Mouse (Mus musculus) limb, embryonic 14.5 days (tissue): ENCODE measurements around the gene Ggcx. TPM values are rescaled to one million over a fixed set of nuclear protein-coding genes. Genes with fewer than 3 reads are reported as not detected.

ENCODE experiments used
- ATAC-seq: fragments of 200-750 bp; cut with Nextera tagmentation; 2 replicates; pipeline ENCODE4 v1.8.0; 2017; ENCODE audit warnings: low read depth, moderate number of reproducible peaks, moderate TSS enrichment; ENCODE audit not compliant: low FRiP score
- DNase-seq: peaks from one replicate; pipeline ENCODE4 v3.0.0-alpha.2; 2015; ENCODE audit warnings: low spot score
- H3K27ac ChIP-seq: fragments of 300-500 bp; sonication (generic); replicated peaks from 2 replicates; pipeline ENCODE4 v1.5.1; 2014; ENCODE audit warnings: low read depth, mild to moderate bottlenecking, low read length, moderate library complexity, mixed read lengths
- H3K27me3 ChIP-seq: fragments of 300-500 bp; sonication (generic); 2 replicates; pipeline ENCODE4 v1.6.1; 2014; ENCODE audit warnings: low read length, mixed read lengths; ENCODE audit not compliant: control insufficient read depth, insufficient read depth
- H3K36me3 ChIP-seq: fragments of 300-500 bp; sonication (generic); 2 replicates; pipeline ENCODE4 v1.6.1; 2014; ENCODE audit warnings: mild to moderate bottlenecking, low read length, moderate library complexity, mixed read lengths; ENCODE audit not compliant: control insufficient read depth, insufficient read depth
- H3K4me1 ChIP-seq: fragments of 300-500 bp; sonication (generic); 2 replicates; pipeline ENCODE4 v1.6.1; 2014; ENCODE audit warnings: antibody characterized with exemption, low read length, mixed read lengths; ENCODE audit not compliant: control insufficient read depth, insufficient read depth
- H3K4me2 ChIP-seq: fragments of 300-500 bp; sonication (generic); replicated peaks from 2 replicates; pipeline ENCODE4 v1.6.1; 2014; ENCODE audit warnings: low read depth, mild to moderate bottlenecking, low read length, moderate library complexity; ENCODE audit not compliant: severe bottlenecking
- H3K4me3 ChIP-seq: fragments of 300-500 bp; sonication (generic); replicated peaks from 2 replicates; pipeline ENCODE4 v1.5.1; 2014; ENCODE audit warnings: low read length
- H3K9ac ChIP-seq: fragments of 300-500 bp; sonication (generic); 2 replicates; pipeline ENCODE4 v1.6.1; 2014; ENCODE audit warnings: mild to moderate bottlenecking, low read depth, low read length, moderate library complexity; ENCODE audit not compliant: severe bottlenecking
- H3K9me3 ChIP-seq: fragments of 300-500 bp; sonication (generic); 2 replicates; pipeline ENCODE4 v1.6.1; 2016; ENCODE audit warnings: low read length; ENCODE audit not compliant: control insufficient read depth
- POLR2A ChIP-seq: fragments of 200-500 bp; IDR thresholded peaks from 2 replicates; pipeline ENCODE4 v1.8.0; 2012; ENCODE audit warnings: inconsistent platforms, mild to moderate bottlenecking, moderate library complexity, borderline replicate concordance; ENCODE audit not compliant: insufficient read depth, insufficient read length; ENCODE audit errors: extremely low read depth
- WGBS: fragments of 180-500 bp; shearing (Covaris S2); extraction: QIAGEN DNeasy Blood & Tissue Kit; methylation state at CpG from one replicate; pipeline ENCODE4 v1.1.7; 2014; 5-methylcytosine and 5-hydroxymethylcytosine counted together
- polyA plus RNA-seq, 2 experiments: library from polyadenylated mRNA; depleted of rRNA in 1 of 2; stranded (reverse) in 1 of 2; unstranded in 1 of 2; fragments of >200 nt; fragmentation: Nextera tagmentation in 1 of 2; extraction: Ambion mirVana in 1 of 2; gene quantifications; 2 replicates each; pipeline versions ENCODE4 v1.2.1 to v1.2.3; 2012 to 2014

Gene Ggcx
- polyA plus RNA-seq, 2 experiments: 15.3 to 44.9 TPM

DNA sequence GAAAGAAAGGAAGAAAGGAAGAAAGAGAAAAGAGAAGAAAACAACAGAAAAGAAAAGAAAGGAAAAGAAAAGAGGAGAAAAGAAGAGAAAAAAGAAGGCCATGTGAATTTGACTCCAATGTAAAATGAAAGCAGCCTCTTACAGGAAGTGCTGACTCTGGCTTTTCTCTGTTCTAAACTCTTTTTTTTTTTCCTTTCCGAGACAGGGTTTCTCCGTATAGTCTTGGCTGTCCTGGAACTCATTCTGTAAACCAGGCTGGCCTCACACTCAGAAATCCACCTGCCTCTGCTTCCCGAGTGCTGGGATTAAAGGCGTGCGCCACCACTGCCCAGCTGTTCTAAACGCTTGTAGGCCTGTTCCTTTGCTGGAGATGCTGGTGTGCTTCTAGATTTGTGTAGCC lies 31.6 kb upstream of the Ggcx start:
- no peak overlapping the region for H3K27ac ChIP-seq
- DNase-seq: no peak

DNA sequence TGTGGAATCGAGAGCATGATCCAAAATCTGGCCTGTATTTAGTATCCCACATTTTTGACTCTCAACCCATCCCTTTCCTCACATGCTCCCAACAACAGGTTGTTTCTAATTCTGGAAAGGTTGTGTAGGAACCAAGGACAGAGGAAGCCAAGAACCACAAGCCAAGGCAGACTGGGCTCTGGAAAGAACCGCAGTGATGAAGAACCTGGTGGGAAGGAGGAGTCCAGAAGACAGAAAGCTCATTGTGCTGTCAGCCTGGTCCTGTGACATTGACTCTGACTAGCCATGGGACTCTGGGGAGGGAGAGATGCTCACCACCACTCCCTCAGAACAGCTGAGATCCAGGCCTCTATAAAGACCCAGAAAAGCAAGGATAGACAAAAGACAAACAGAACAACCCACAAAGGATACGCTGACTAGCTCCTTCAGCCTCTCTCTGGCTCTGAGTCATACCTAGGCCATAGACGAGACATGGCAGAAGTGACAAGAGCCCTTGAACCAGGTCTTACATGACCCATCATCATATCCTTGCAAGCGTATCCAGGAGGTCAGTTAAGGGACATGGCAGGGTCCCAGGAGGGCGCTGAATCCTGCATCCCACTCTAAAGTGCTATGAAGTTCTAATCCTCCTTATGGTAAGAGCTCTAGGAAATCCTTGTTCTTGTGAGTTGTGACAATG lies 30.8 kb upstream of the Ggcx start:
- no peak for ATAC-seq
- Histone ChIP-seq H3K36me3 (peaks cover 27% of the 10 kb centered on the region), H3K4me1 (peaks cover 7% of the 10 kb centered on the region), H3K4me2 (no peak overlapping the region), H3K27ac (no peak overlapping the region), H3K27me3 (no peaks in the 10 kb centered on the region), H3K4me3 (no peak overlapping the region), H3K9ac (no peak overlapping the region), H3K9me3 (no peaks in the 10 kb centered on the region)
- no peak for TF ChIP-seq POLR2A
- WGBS: 84% methylated on average over 6 of the region's 6 CpGs
- no peak for DNase-seq

More for the DNA sequence above, 31.6 kb upstream of the Ggcx start:
- Histone ChIP-seq H3K36me3 (peaks cover 27% of the 10 kb centered on the region), H3K4me3 (no peak overlapping the region), H3K9ac (no peak overlapping the region), H3K4me2 (no peak overlapping the region), H3K4me1 (0 out of 2 replicates have a peak, but pooled peaks cover 1% of the 10 kb centered on the region), H3K27me3 (no peaks in the 10 kb centered on the region), H3K9me3 (no peaks in the 10 kb centered on the region)
- no peak for ATAC-seq
- no peak for TF ChIP-seq POLR2A
- 70% methylated on average over 6 of the region's 6 CpGs for WGBS

DNA sequence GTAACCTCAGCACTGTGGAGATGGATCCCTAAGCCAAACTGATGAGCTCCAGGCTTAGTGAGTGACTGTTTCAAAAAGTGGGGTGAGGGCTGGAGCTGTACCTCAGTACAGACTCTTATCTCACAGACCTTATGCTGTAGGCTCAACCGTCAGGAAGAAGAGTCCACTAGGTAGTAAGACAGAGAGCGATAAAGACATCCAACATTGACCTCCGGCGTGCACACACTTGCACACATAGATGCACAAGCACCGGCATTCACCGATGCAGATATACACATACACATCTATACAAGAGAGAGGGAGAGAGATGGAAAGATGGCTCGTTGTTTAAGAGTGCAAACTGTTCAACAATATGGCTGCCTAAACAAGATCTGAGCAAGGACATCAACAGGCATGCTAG lies 30.2 kb upstream of the Ggcx start:
- 95% methylated on average over 7 of the region's 7 CpGs for WGBS

DNA sequence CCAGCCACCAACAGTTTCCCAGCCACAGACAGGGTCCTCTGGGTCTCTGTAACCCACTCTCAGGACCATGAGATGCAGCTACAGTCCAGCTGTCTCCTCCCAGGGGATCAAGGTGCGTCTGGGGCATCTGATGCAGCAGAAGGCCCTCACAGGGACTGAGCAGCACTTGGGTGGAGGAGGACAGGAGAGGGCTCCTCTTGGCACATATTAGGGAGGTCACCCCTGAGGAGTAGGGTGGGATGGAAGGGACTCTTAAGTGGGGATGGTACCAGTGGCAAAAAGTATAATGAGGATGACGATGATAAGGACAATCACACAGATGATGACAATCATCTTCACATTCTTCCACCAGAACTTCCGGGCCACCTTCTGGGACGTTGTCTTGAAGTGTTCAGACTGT lies 28.9 kb upstream of the Ggcx start:
- no peak overlapping the region for H3K4me3 ChIP-seq
- DNase-seq (no peak), ATAC-seq (no peak)
- no peaks in the 10 kb centered on the region for H3K27me3 ChIP-seq
- H3K9me3 ChIP-seq: no peaks in the 10 kb centered on the region
- H3K27ac ChIP-seq: no peak overlapping the region
- H3K36me3 ChIP-seq: peaks cover 27% of the 10 kb centered on the region
- H3K9ac ChIP-seq: no peak overlapping the region
- WGBS: 87% methylated on average over 4 of the region's 4 CpGs
- no peak for TF ChIP-seq POLR2A
- peaks cover 21% of the 10 kb centered on the region for H3K4me1 ChIP-seq
- H3K4me2 ChIP-seq: no peak overlapping the region

More for the DNA sequence above, 30.2 kb upstream of the Ggcx start:
- Histone ChIP-seq H3K9ac (no peak overlapping the region), H3K27ac (no peak overlapping the region), H3K36me3 (peaks cover 27% of the 10 kb centered on the region), H3K27me3 (no peaks in the 10 kb centered on the region), H3K4me1 (peaks cover 13% of the 10 kb centered on the region), H3K9me3 (no peaks in the 10 kb centered on the region), H3K4me3 (no peak overlapping the region), H3K4me2 (no peak overlapping the region)
- no peak for TF ChIP-seq POLR2A
- no peak for DNase-seq
- ATAC-seq: no peak

DNA sequence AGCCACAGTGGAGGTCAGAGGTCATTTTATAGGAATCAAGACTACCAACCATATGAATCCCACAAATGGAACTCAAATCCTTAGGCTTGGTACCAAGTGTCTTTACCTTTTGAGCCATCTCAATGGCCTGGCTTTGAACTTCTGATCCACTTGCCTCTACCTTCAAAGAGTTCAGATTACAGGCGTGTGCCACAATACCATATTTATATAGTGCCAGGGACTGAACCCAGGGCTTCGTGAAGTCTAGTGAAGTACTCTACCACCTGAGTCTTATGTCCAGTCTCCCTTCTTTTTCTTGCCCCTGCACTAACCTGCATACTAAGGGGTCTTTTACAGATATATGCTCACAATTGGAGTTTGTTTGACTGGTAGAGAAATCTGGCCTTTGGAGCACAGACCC lies 27.5 kb upstream of the Ggcx start:
- H3K36me3 ChIP-seq: peaks cover 27% of the 10 kb centered on the region
- ATAC-seq (no peak), DNase-seq (no peak)
- no peak overlapping the region for H3K4me3 ChIP-seq
- H3K9me3 ChIP-seq: no peaks in the 10 kb centered on the region
- TF ChIP-seq POLR2A: no peak
- H3K9ac ChIP-seq: no peak overlapping the region
- 91% methylated on average over 2 of the region's 2 CpGs for WGBS
- H3K4me2 ChIP-seq: no peak overlapping the region
- no peaks in the 10 kb centered on the region for H3K27me3 ChIP-seq
- H3K4me1 ChIP-seq: peaks cover 27% of the 10 kb centered on the region
- no peak overlapping the region for H3K27ac ChIP-seq
